Mouse (Mus musculus): ENCODE data around the gene Ets2. TPM values are rescaled to one million over a fixed set of nuclear protein-coding genes. Genes with fewer than 3 reads are reported as not detected.
"Not testable (repeated sequence)": the region's sequence is repeated elsewhere in the genome, so short reads cannot be mapped to it uniquely, and the experiment has no call there.

Ets2 gene
- polyA plus RNA-seq, 1 experiment from 2014 or later: 17.2 TPM

- H3K4me3 ChIP-seq (replicated peaks): peak overlapping the region; percentile 76
- WGBS: 1% methylated on average over 61 of the region's 62 CpGs
- H3K9ac ChIP-seq: peak overlapping the region; percentile 84
- no peaks in the 10 kb centered on the region for H3K9me3 ChIP-seq
- no peaks in the 10 kb centered on the region for H3K36me3 ChIP-seq (replicated peaks)
- peak; percentile 79 for ATAC-seq (ENCODE audit: low FRiP score)
- peaks cover 47% of the 10 kb centered on the region for H3K27me3 ChIP-seq
- H3K4me2 ChIP-seq: peak overlapping the region; percentile 85
- H3K4me1 ChIP-seq: peaks cover 18% of the 10 kb centered on the region
- H3K27ac ChIP-seq: peak overlapping the region; percentile 74
Observed at GRCm38 (mm10) chr16:95702562-95703545, 979 bp downstream of the Ets2 start.

GRCm38 (mm10) chr16:95703958-95704357, 2.1 kb downstream of the Ets2 start:
- no peak for ATAC-seq (ENCODE audit: low FRiP score)
- peak overlapping the region; percentile 24 for H3K4me2 ChIP-seq
- no peak overlapping the region for H3K9ac ChIP-seq
- 17% methylated on average over 8 of the region's 8 CpGs for WGBS
- no peaks in the 10 kb centered on the region for H3K36me3 ChIP-seq (replicated peaks)
- H3K9me3 ChIP-seq: no peaks in the 10 kb centered on the region
- peaks cover 47% of the 10 kb centered on the region for H3K27me3 ChIP-seq
- peaks cover 18% of the 10 kb centered on the region for H3K4me1 ChIP-seq
- H3K4me3 ChIP-seq (replicated peaks): no peak overlapping the region
- H3K27ac ChIP-seq: no peak overlapping the region

GRCm38 (mm10) chr16:95704662-95705330, 2.9 kb downstream of the Ets2 start:
- peaks cover 38% of the 10 kb centered on the region for H3K27me3 ChIP-seq
- no peak overlapping the region for H3K27ac ChIP-seq
- no peak overlapping the region for H3K9ac ChIP-seq
- H3K9me3 ChIP-seq: no peaks in the 10 kb centered on the region
- no peak overlapping the region for H3K4me3 ChIP-seq (replicated peaks)
- no peak overlapping the region for H3K4me2 ChIP-seq
- peaks cover 18% of the 10 kb centered on the region for H3K4me1 ChIP-seq
- ATAC-seq (ENCODE audit: low FRiP score): no peak
- no peaks in the 10 kb centered on the region for H3K36me3 ChIP-seq (replicated peaks)
- 86% methylated on average over 10 of the region's 10 CpGs for WGBS

- H3K4me1 ChIP-seq: peaks cover 18% of the 10 kb centered on the region
- H3K27me3 ChIP-seq: peaks cover 29% of the 10 kb centered on the region
- no peak overlapping the region for H3K4me3 ChIP-seq (replicated peaks)
- ATAC-seq (ENCODE audit: low FRiP score): no peak
- H3K36me3 ChIP-seq (replicated peaks): peaks cover 9% of the 10 kb centered on the region; the same call in 1 of the 2 replicates
- WGBS: 94% methylated on average over 6 of the region's 6 CpGs
- H3K9me3 ChIP-seq: no peaks in the 10 kb centered on the region
- no peak overlapping the region for H3K27ac ChIP-seq
- no peak overlapping the region for H3K9ac ChIP-seq
- no peak overlapping the region for H3K4me2 ChIP-seq
Observed at GRCm38 (mm10) chr16:95705771-95706170, 3.9 kb downstream of the Ets2 start.

- ATAC-seq (ENCODE audit: low FRiP score): no peak
- H3K9me3 ChIP-seq: no peaks in the 10 kb centered on the region
- no peak overlapping the region for H3K4me3 ChIP-seq (replicated peaks)
- H3K9ac ChIP-seq: no peak overlapping the region
- peaks cover 8% of the 10 kb centered on the region for H3K4me1 ChIP-seq
- H3K27me3 ChIP-seq: peaks cover 21% of the 10 kb centered on the region
- 84% methylated on average over 21 of the region's 21 CpGs for WGBS
- H3K27ac ChIP-seq: no peak overlapping the region
- peaks cover 22% of the 10 kb centered on the region for H3K36me3 ChIP-seq (replicated peaks)
- H3K4me2 ChIP-seq: no peak overlapping the region
Observed at GRCm38 (mm10) chr16:95708211-95709004, 6.5 kb downstream of the Ets2 start.

GRCm38 (mm10) chr16:95709175-95709574, 7.3 kb downstream of the Ets2 start:
- ATAC-seq (ENCODE audit: low FRiP score): no peak
- no peak overlapping the region for H3K27ac ChIP-seq
- no peak overlapping the region for H3K4me2 ChIP-seq
- no peak overlapping the region for H3K9ac ChIP-seq
- H3K4me1 ChIP-seq: peaks cover 5% of the 10 kb centered on the region
- H3K9me3 ChIP-seq: no peaks in the 10 kb centered on the region
- H3K4me3 ChIP-seq (replicated peaks): no peak overlapping the region
- peaks cover 27% of the 10 kb centered on the region for H3K36me3 ChIP-seq (replicated peaks)
- WGBS: 84% methylated on average over 4 of the region's 4 CpGs
- peaks cover 18% of the 10 kb centered on the region for H3K27me3 ChIP-seq

GRCm38 (mm10) chr16:95710129-95710528, 8.3 kb downstream of the Ets2 start:
- H3K27me3 ChIP-seq: peaks cover 8% of the 10 kb centered on the region
- ATAC-seq (ENCODE audit: low FRiP score): no peak
- H3K4me2 ChIP-seq: no peak overlapping the region
- 94% methylated on average over 6 of the region's 6 CpGs for WGBS
- H3K4me1 ChIP-seq: no peaks in the 10 kb centered on the region
- H3K27ac ChIP-seq: no peak overlapping the region
- H3K9me3 ChIP-seq: no peaks in the 10 kb centered on the region
- H3K36me3 ChIP-seq (replicated peaks): peaks cover 35% of the 10 kb centered on the region
- no peak overlapping the region for H3K9ac ChIP-seq
- H3K4me3 ChIP-seq (replicated peaks): no peak overlapping the region

GRCm38 (mm10) chr16:95712121-95712520, 10.2 kb downstream of the Ets2 start:
- no peak overlapping the region for H3K4me3 ChIP-seq (replicated peaks)
- 94% methylated on average over 10 of the region's 10 CpGs for WGBS

GRCm38 (mm10) chr16:95713077-95713476, 11.2 kb downstream of the Ets2 start:
- not testable (repeated sequence) for H3K27ac ChIP-seq; H3K4me2 ChIP-seq; H3K9ac ChIP-seq; H3K9me3 ChIP-seq; H3K27me3 ChIP-seq; H3K4me3 ChIP-seq (replicated peaks); ATAC-seq (ENCODE audit: low FRiP score); H3K4me1 ChIP-seq
- WGBS: 91% methylated on average over 2 of the region's 2 CpGs
- peaks cover 63% of the 10 kb centered on the region for H3K36me3 ChIP-seq (replicated peaks)

More at GRCm38 (mm10) chr16:95712121-95712520, 10.2 kb downstream of the Ets2 start:
- no peak for ATAC-seq (ENCODE audit: low FRiP score)
- Histone ChIP-seq H3K4me1 (no peaks in the 10 kb centered on the region), H3K9ac (no peak overlapping the region), H3K36me3 (replicated peaks) (peaks cover 54% of the 10 kb centered on the region), H3K27me3 (no peaks in the 10 kb centered on the region), H3K4me2 (no peak overlapping the region), H3K27ac (no peak overlapping the region), H3K9me3 (no peaks in the 10 kb centered on the region)

GRCm38 (mm10) chr16:95715026-95715425, 13.2 kb downstream of the Ets2 start:
- Histone ChIP-seq H3K4me1 (no peaks in the 10 kb centered on the region), H3K9me3 (no peaks in the 10 kb centered on the region), H3K27me3 (no peaks in the 10 kb centered on the region), H3K4me3 (replicated peaks) (no peak overlapping the region), H3K36me3 (replicated peaks) (peaks cover 75% of the 10 kb centered on the region), H3K9ac (no peak overlapping the region), H3K27ac (no peak overlapping the region), H3K4me2 (no peak overlapping the region)
- 93% methylated on average over 11 of the region's 11 CpGs for WGBS
- no peak for ATAC-seq (ENCODE audit: low FRiP score)

GRCm38 (mm10) chr16:95716061-95716706, 14.3 kb downstream of the Ets2 start:
- Histone ChIP-seq H3K9ac (no peak overlapping the region), H3K27me3 (no peaks in the 10 kb centered on the region), H3K4me1 (no peaks in the 10 kb centered on the region), H3K4me2 (no peak overlapping the region), H3K36me3 (replicated peaks) (peaks cover 72% of the 10 kb centered on the region), H3K4me3 (replicated peaks) (no peak overlapping the region), H3K9me3 (no peaks in the 10 kb centered on the region), H3K27ac (no peak overlapping the region)
- ATAC-seq (ENCODE audit: low FRiP score): no peak
- 96% methylated on average over 12 of the region's 12 CpGs for WGBS

Measured in forebrain, embryonic 12.5 days (tissue).